Comparison of ENCODE assay signal across 9 mouse cellular contexts in genomic region chr7:27837896-27838295, GRCm38 (mm10). TPM values are rescaled to one million over a fixed set of nuclear protein-coding genes. Genes with fewer than 3 reads are reported as not detected.
DNase-seq lines count a peak whose midpoint lies in the region; ATAC-seq lines count a peak whose summit lies in the region.
"Had no signal": no experiment of that assay in that cellular context is flagged by ENCODE, and none has a peak within 500 bp of the region (broad histone marks: within the 10 kb centered on the region; RNA-seq: fewer than 3 reads in every experiment).

No protein-coding gene starts in this region.

- 30% methylated on average over 6 of the region's 6 CpGs for WGBS in forebrain, embryonic 12.5 days
- WGBS in stomach, embryonic 16.5 days, result 25% methylated on average over 6 of the region's 6 CpGs

- H3K4me2 ChIP-seq in forebrain, embryonic 12.5 days, result peak overlapping the region; percentile 62
- peak overlapping the region; percentile 70 for H3K4me2 ChIP-seq in stomach, embryonic 16.5 days (ENCODE audit: low read depth, low read length)

- peak overlapping the region; percentile 66 for H3K9ac ChIP-seq in forebrain, embryonic 12.5 days
- peak overlapping the region; percentile 78 for H3K9ac ChIP-seq in stomach, embryonic 16.5 days (ENCODE audit: low read length)

- peak overlapping the region; percentile 65 for H3K4me3 ChIP-seq in erythroblast, embryonic 14.5 days (replicated peaks)
- peak overlapping the region; percentile 58 for H3K4me3 ChIP-seq in forebrain, embryonic 12.5 days (replicated peaks)
- H3K4me3 ChIP-seq in stomach, embryonic 16.5 days (replicated peaks; ENCODE audit: low read length), result peak overlapping the region; percentile 66

- H3K27me3 ChIP-seq in erythroblast, embryonic 14.5 days (ENCODE audit: control insufficient read depth), result no peaks in the 10 kb centered on the region
- H3K27me3 ChIP-seq in forebrain, embryonic 12.5 days, result no peaks in the 10 kb centered on the region
- no peaks in the 10 kb centered on the region for H3K27me3 ChIP-seq in stomach, embryonic 16.5 days (ENCODE audit: control insufficient read depth, insufficient read depth, low read length)
- H3K27me3 ChIP-seq: Patski had no signal

- DNase-seq in CD4-positive, CD25-positive, alpha-beta regulatory T cell, adult 2 months (ENCODE audit: low read depth, low spot score), result peak; percentile 13
- DNase-seq in liver, result peak; percentile 27
- no peak for DNase-seq in spleen, adult 12 weeks (ENCODE audit: low spot score)
- DNase-seq in Muller cell, postnatal 12 days (ENCODE audit: inconsistent ontology term), result no peak

- H3K36me3 ChIP-seq in erythroblast, embryonic 14.5 days (ENCODE audit: control insufficient read depth), result no peaks in the 10 kb centered on the region
- no peaks in the 10 kb centered on the region for H3K36me3 ChIP-seq in forebrain, embryonic 12.5 days (replicated peaks)
- no peaks in the 10 kb centered on the region for H3K36me3 ChIP-seq in stomach, embryonic 16.5 days (ENCODE audit: control insufficient read depth, insufficient read depth, low read length)

- H3K4me1 ChIP-seq in erythroblast, embryonic 14.5 days (ENCODE audit: control insufficient read depth), result peaks cover 18% of the 10 kb centered on the region
- peaks cover 14% of the 10 kb centered on the region for H3K4me1 ChIP-seq in forebrain, embryonic 12.5 days
- peaks cover 4% of the 10 kb centered on the region for H3K4me1 ChIP-seq in stomach, embryonic 16.5 days (ENCODE audit: control insufficient read depth, insufficient read depth, low read length)

- ATAC-seq in erythroblast, adult 5-6 weeks (replicated peaks; ENCODE audit: low FRiP score, poor library complexity, severe bottlenecking), result no peak
- ATAC-seq in forebrain, embryonic 12.5 days (ENCODE audit: low FRiP score), result peak; percentile 34; the same call in 1 of the 2 replicates
- ATAC-seq in stomach, embryonic 16.5 days (ENCODE audit: insufficient read depth, low FRiP score), result no peak

- no peaks in the 10 kb centered on the region for H3K9me3 ChIP-seq in erythroblast, embryonic 14.5 days (ENCODE audit: control insufficient read depth, low read length)
- no peaks in the 10 kb centered on the region for H3K9me3 ChIP-seq in forebrain, embryonic 12.5 days
- H3K9me3 ChIP-seq in stomach, embryonic 16.5 days (replicated peaks; ENCODE audit: control insufficient read depth, low read length), result no peaks in the 10 kb centered on the region; the same call in 1 of the 2 replicates

- peak overlapping the region; percentile 85 for H3K27ac ChIP-seq in forebrain, embryonic 12.5 days
- H3K27ac ChIP-seq in stomach, embryonic 16.5 days (ENCODE audit: low read length), result peak overlapping the region; percentile 87

RNA-seq across cellular contexts. Expression of gene Zfp59, which starts 0.5 kb away (rescaled TPM):
- not detected in 2 replicates for polyA plus RNA-seq in erythroblast, embryonic 14.5 days (2012)
- total RNA-seq in erythroblast, adult 5-6 weeks (2015; ENCODE audit: low replicate concordance), result 0.63 and 1.9 TPM in 2 replicates
- total RNA-seq in erythroblast, adult 5-6 weeks (2017; ENCODE audit: low replicate concordance), result 2.0 and 2.4 TPM in 2 replicates
- polyA plus RNA-seq in forebrain, embryonic 12.5 days (2016; fragmentation: Nextera tagmentation; extraction: Ambion mirVana), result 11.7 TPM in 2 replicates
- 6.4 and 6.7 TPM in 2 replicates for polyA plus RNA-seq in stomach, embryonic 16.5 days (2015; fragmentation: Nextera tagmentation; extraction: Ambion mirVana)

RNA-seq across cellular contexts. Expression of gene Zfp607a, which starts 19.4 kb away (rescaled TPM):
- polyA plus RNA-seq in erythroblast, embryonic 14.5 days (2012), result not detected in 2 replicates
- total RNA-seq in erythroblast, adult 5-6 weeks (2015; ENCODE audit: low replicate concordance), result 0.58 and 1.0 TPM in 2 replicates
- 1.1 and 2.6 TPM in 2 replicates for total RNA-seq in erythroblast, adult 5-6 weeks (2017; ENCODE audit: low replicate concordance)
- polyA plus RNA-seq in forebrain, embryonic 12.5 days (2016; fragmentation: Nextera tagmentation; extraction: Ambion mirVana), result 3.5 and 3.6 TPM in 2 replicates
- polyA plus RNA-seq in stomach, embryonic 16.5 days (2015; fragmentation: Nextera tagmentation; extraction: Ambion mirVana), result 3.9 and 4.6 TPM in 2 replicates

RNA-seq across cellular contexts. Expression of gene Zfp626, which starts 30.9 kb away (rescaled TPM):
- 0.01 and 0.11 TPM in 2 replicates for polyA plus RNA-seq in erythroblast, embryonic 14.5 days (2012)
- 1.5 and 6.7 TPM in 2 replicates for total RNA-seq in erythroblast, adult 5-6 weeks (2015; ENCODE audit: low replicate concordance)
- total RNA-seq in erythroblast, adult 5-6 weeks (2017; ENCODE audit: low replicate concordance), result 0.68 and 2.8 TPM in 2 replicates
- polyA plus RNA-seq in forebrain, embryonic 12.5 days (2016; fragmentation: Nextera tagmentation; extraction: Ambion mirVana), result 2.7 and 3.2 TPM in 2 replicates
- 1.9 and 2.5 TPM in 2 replicates for polyA plus RNA-seq in stomach, embryonic 16.5 days (2015; fragmentation: Nextera tagmentation; extraction: Ambion mirVana)

Comparison
In these comparisons a context has a peak if more than half of its experiments do, and no peak if none do; other contexts are left out.
1. DNase-seq: peak in CD4-positive, CD25-positive, alpha-beta regulatory T cell, adult 2 months (single experiment) and liver (single experiment); none in spleen, adult 12 weeks (single experiment) and Muller cell, postnatal 12 days (single experiment).
2. Peak in every context shown above with its lines, with median percentiles within 50 percentile points of each other: H3K4me3 ChIP-seq.